Mouse (Mus musculus) brain, embryonic 14.5 days (tissue): ENCODE measurements at regions not wholly inside any gene's neighbourhood (a gene's known extent, or its start where the extent isn't known, plus 50 kb on each side); places are given as distances from the start of the nearest gene placed in this dataset.

ENCODE experiments used
- DNase-seq: peaks from one replicate; pipeline ENCODE4 v3.0.0-alpha.2; 2011; ENCODE audit warnings: low read depth
- CTCF ChIP-seq: fragments of 200-500 bp; IDR thresholded peaks from 2 replicates; pipeline ENCODE4 v1.5.1; 2012; ENCODE audit warnings: inconsistent platforms, mild to moderate bottlenecking, moderate library complexity, borderline replicate concordance; ENCODE audit not compliant: insufficient read depth, insufficient read length; ENCODE audit errors: extremely low read depth
- POLR2A ChIP-seq: fragments of 200-500 bp; IDR thresholded peaks from 2 replicates; pipeline ENCODE4 v1.6.1; 2012; ENCODE audit warnings: mild to moderate bottlenecking, inconsistent platforms, borderline replicate concordance; ENCODE audit not compliant: poor library complexity, insufficient read depth, insufficient read length, severe bottlenecking; ENCODE audit errors: extremely low read depth

DNA sequence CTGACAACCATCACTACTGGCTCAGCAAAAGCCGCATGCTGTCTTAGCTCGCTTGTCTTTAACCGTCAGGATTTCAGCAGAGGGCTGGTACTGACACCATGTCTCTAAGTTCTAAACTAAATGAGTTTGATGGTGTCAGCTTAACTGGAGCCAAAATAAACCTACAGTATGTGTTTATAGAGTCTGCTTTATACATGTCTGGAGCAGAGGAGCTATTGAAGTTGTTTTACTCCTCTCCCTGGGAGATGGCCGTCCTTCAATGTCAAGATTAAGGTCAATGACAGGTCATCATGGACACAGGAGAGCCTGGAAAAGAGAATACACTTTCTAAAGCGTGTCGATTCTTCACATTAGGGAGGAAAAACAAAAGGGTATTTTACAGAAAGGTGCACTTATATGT, 231.0 kb downstream of the Tfec start:
- peak; percentile 15 for DNase-seq

DNA sequence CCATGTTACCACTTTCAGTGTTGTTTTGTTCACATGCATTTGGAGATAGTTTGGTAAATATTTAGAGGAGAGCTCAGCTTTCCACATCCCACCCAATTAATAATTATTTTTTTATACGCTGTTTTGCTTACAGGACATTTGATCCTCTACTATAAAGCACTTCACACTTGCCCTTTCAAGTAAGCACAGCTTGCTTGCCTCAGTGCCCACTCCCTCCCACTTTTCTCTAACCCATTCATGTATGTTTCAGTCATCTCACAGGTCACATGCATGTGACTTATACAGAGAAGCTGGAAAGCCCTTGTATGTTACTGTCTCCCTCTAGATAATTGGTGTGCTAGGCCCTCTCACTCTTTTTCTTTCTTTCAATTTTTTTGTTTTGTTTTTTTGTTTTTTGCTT, 252.0 kb downstream of the Tfec start:
- DNase-seq = no peak
- TF ChIP-seq POLR2A (no peak), CTCF (no peak)

More for the DNA sequence above, 231.0 kb downstream of the Tfec start:
- TF ChIP-seq CTCF (no peak), POLR2A (no peak)

GRCm38 (mm10) chr6:16643519-16643918, 254.7 kb downstream of the Tfec start:
- no peak for DNase-seq

GRCm38 (mm10) chr6:16636736-16637304, 261.4 kb downstream of the Tfec start:
- no peak for TF ChIP-seq POLR2A
- TF ChIP-seq CTCF = no peak
- DNase-seq = no peak

More at GRCm38 (mm10) chr6:16643519-16643918, 254.7 kb downstream of the Tfec start:
- no peak for TF ChIP-seq POLR2A
- TF ChIP-seq CTCF = no peak

- TF ChIP-seq CTCF (no peak), POLR2A (no peak)
- peak; percentile 72 for DNase-seq
Observed at GRCm38 (mm10) chr6:16636108-16636507, 262.1 kb downstream of the Tfec start.

GRCm38 (mm10) chr6:16607393-16608023, 290.7 kb downstream of the Tfec start:
- no peak for TF ChIP-seq POLR2A
- TF ChIP-seq CTCF = no peak
- peak; percentile 92 for DNase-seq

GRCm38 (mm10) chr6:16606687-16607392, 291.4 kb downstream of the Tfec start:
- peak; percentile 3; the same call in 1 of the 2 replicates for TF ChIP-seq CTCF
- TF ChIP-seq POLR2A = no peak
- peak; percentile 48 for DNase-seq

DNA sequence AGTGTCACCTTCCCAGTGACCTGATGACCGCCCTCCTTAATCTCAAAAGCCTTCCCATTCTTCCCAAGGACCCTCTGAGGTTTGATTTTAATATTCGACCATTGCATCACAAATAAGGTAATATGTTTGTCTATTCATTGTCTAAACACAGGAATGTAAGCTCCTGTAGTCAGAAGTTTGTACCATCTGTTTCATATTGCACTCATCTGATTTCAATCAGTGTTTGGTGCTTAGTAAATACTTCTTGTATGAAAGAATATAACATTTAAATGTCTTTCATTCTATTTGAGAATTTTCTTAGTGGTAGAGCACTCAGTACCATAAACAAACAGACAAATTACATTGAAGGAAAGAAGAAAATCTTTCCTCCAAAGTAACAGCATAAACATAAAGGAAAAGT, 305.8 kb downstream of the Tfec start:
- TF ChIP-seq POLR2A (no peak), CTCF (no peak)
- DNase-seq = no peak

DNA sequence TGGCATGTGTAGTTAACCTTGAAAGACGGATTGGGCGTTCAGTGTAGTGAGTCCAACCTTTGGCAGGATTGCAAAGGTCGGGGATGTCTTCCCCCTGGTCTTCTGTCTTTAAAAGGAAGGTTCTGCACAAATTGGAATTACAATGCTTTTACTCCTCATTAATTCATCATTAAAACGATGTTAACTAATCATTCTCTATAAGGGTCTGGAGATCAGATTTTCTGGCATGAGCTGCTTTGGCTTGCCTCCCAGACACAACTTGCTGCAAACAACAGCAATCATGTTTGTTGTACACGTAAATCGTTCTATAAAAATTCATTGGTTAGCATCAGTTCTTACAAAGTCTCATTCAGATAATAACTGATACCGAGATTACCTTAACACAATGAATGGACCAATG, 315.9 kb downstream of the Tfec start:
- peak; percentile 72 for DNase-seq
- no peak for TF ChIP-seq POLR2A
- TF ChIP-seq CTCF = no peak

- peak; percentile 40 for DNase-seq
- TF ChIP-seq CTCF (no peak), POLR2A (no peak)
Observed at GRCm38 (mm10) chr6:16581801-16582200, 316.4 kb downstream of the Tfec start.

GRCm38 (mm10) chr6:16575875-16576274, 322.4 kb downstream of the Tfec start:
- no peak for DNase-seq
- TF ChIP-seq POLR2A (no peak), CTCF (no peak)

- DNase-seq = peak; percentile 29
- no peak for TF ChIP-seq CTCF
- no peak for TF ChIP-seq POLR2A
Observed at GRCm38 (mm10) chr6:16572828-16573227, 325.4 kb downstream of the Tfec start.
